Mouse (Mus musculus) gastrocnemius, postnatal 14 days (tissue): Measurements from ENCODE around the gene Psma7. TPM values are rescaled to one million over a fixed set of nuclear protein-coding genes. Genes with fewer than 3 reads are reported as not detected.

Experiments
- DNase-seq: peaks from one replicate; pipeline ENCODE4 v3.0.0; 2021; ENCODE audit warnings: mixed read lengths
- intact Hi-C: fragments of 180-260 bp; cut with DNase I; formaldehyde crosslinking; loops from one replicate; pipeline ENCODE4 v1.15.1; 2025; ENCODE audit warnings: low total_unique reads
- total RNA-seq, 2 experiments: library from RNA; stranded (reverse); gene quantifications; 2 replicates each; pipeline ENCODE4 v1.2.3; 2021

Gene Psma7
- total RNA-seq, 2 experiments from 2014 or later = 130 to 143 TPM

DNA sequence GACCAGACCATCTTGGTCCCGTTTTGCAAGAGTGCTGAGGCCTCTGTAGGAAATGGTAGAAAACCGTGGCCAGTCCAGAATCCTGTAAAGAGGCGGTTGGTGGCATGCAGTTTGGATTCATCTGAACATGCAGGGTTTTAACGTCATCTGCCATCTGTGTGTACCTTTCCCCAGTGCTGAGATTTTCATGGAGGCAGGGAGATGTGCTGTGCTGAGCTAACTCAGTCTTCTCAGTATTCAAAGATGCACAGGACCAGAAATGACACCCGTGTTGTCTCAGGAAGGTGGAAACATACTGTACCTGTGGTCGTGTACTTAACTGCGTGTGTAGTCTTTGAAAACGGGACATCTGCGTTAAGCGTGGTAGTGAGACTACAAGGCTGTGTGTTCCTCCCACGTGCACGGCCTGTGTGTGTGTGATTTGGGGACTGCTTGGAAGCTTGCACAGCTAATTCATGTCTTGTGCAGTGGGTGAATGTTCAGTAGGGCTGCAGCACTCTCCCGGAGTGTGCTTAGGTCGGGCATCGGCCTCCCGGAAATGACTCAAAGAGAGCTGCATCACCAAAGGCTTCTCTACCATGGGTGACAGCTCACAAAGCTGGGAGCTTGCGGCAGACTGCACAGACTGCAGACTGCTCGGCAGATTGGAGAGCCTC is 5.9 kb upstream of the Psma7 start:
- no peak for DNase-seq
- intact Hi-C loops = no loop called here

DNA sequence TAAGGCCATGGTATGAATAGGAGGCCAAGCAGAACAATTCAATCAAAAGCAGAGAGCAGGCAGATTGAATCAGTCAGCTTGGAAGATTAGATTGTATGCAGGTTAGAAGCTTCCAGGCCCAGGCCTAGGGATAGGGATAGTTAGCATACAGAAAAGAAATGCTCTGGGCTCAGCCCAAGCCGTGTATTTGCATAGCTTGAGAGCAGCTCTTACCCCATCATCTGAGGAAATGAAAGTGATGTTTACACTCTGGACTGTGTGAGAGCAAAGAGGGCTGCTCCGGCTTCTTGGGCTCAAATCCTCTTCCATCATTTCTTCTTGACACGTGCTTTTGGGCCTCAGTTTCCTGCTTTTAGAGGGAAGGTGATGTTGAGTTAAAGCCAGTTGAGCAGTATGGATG is 5.3 kb upstream of the Psma7 start:
- intact Hi-C loops = no loop called here
- no peak for DNase-seq

DNA sequence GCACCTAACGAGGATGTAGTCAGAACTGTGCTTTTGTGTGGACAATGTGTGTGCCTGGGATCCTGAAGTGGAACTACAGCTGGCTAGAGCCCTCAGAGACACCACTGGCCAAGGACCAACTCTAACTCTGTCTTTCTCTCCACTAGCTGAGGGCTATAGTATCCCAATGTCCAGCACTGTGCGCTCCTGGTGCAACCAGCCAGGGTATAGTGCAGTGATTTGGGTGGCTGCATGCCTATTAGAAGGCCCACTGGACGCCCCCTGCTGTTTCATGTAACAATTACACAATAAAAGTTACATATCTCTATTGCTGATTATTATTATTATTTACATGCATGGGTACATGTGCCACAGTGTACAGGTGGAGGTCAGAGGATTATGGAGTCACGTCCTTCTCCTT is 3.0 kb upstream of the Psma7 start:
- no peak for DNase-seq
- intact Hi-C loops = no loop called here

DNA sequence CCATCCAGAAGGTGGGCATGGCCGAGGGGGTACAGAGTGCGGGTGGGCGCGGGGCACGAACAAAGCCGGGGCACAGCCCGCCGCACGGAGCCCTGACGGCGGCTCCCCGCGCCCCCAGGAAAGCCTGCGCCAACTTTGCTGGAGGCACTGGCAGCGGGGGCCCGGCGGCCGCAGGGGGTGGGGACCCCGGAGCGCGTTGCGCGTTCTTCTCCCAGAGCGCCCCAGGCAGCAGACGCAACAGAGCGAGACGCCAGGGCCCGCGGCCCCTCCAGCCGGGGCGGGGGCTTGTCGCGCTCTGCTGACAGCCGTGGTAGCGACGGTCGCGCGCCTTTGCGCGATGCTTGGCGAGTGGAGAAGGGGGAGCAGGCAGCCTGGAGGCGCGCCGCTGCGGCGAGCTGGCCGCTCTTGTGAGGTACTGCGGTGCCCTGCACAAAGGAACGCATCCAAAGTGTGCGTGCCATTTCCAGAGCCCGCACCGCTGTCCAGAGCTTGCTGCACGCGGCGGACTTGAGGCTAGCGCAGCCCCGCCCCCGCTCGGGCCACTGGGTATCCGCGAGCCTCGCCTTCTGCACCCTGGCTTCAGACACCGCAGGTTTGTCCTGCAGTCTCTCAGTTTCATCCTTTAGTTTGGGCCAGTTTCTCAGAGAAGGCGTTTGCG is 754 bp upstream of the Psma7 start:
- intact Hi-C loops = no loop called here
- DNase-seq = peak; percentile 59

DNA sequence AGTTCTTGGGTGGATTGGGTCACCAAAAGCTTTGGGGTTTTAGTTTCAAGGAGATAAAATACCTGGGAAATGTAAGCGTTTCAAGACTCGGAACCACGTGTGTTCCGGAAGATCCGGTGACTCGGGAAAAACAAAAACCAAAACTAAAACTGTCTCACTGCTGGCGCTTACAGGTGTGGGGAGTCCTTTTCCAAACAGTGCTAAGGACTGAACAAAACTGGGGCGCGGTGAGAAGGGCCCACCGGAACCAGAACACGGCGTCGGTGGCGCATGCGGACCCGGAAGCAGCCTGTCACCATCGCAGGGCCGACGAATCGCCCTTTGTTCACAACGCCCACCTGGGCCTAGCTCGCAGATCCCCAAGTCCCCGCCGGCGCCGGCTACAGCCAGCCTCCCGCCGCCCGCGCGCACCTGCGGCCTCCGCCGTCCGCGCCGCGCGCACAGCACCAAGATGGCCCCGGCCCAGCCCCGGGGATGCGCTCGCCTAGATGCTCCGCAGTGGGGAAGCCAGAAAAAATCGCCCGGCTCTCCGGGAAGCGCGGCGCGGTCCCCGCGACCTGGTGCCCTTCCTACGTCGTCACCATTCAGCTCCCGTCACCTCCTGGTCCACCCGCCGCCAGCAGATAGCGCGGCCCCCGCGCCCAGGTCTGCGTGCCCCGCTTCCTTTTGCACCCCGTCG is 517 bp downstream of the Psma7 start:
- peak; percentile 41 for DNase-seq

DNA sequence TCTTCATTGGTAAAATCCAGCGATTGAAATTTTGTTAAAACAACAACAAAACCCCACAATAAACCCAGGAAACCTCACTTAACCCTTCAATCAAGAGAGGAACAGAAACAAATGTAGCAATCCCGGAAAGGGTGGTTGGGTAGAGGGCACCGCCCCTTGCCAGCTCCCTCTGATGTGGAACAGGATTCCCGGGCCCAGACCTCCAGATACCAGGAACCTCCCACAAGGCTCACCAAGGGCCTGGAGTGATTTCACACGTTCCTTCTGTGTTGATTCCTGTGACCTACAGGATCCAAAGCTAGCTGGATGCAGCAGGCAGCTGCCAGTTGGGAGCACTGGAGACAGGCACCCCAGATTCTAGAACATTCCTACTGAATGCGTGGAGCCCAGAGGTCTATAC is 1.8 kb downstream of the Psma7 start:
- intact Hi-C loops = no loop called here
- DNase-seq = no peak

More for the DNA sequence above, 517 bp downstream of the Psma7 start:
- intact Hi-C loops = no loop called here

DNA sequence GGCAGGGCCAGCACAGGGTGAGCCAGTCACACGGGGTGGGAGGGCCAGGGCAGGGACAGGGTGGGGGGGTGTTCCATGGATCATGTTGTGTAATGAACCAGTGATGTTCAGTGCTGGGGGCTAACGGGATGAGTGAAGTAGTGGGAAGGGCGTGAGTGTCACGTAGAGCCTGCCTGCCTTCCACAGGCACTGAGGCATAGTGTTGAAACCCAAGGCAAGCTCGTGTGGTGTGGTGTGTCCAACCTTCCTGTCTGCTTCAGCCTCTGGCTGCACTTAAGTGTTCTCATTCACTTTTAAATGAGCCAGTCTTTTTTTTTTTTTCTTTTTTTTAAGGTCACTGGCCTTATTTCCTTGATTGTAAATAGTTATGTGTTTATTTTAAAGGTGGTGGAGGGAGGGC is 7.5 kb downstream of the Psma7 start:
- DNase-seq = no peak
- intact Hi-C loops = no loop called here

DNA sequence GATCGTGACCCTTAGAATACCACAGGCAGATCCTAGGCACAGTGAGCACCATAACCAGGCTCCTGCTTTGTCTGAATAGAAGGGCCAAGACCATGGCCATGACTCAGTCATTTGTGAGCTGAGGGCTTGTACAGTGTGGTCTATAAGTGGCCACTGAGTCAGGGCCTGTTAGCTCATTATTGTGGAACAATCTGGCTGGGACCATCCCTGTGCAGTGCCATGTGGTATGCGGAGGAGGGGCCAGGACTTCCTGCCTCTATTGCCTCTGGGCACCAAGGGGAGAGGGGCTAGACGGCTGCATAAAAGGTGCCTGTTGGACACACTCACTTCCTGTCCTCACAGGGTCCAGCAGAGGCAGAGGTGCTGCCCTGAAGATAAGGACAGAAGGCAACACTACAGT is 8.3 kb downstream of the Psma7 start:
- no peak for DNase-seq
- intact Hi-C loops = no loop called here

DNA sequence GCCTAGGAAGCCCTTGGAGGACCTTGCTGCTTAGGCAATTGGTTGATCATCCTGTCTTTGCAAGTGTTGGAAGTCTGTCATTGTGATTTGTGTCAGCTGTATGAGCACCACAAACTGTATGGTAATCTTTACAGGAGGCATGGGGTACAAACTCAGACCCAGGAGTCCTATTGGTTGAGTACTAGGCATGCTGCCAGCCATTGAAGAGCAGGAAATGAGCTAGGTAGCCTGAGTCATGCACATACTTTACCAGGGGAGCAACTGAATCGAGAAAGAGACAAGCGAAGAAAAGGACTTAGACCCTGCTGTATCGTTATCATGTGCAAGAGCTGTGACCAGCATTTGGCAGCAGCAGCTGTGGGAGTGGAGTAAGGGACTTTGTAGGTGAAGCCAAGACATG is 9.3 kb downstream of the Psma7 start:
- intact Hi-C loops = no loop called here

DNA sequence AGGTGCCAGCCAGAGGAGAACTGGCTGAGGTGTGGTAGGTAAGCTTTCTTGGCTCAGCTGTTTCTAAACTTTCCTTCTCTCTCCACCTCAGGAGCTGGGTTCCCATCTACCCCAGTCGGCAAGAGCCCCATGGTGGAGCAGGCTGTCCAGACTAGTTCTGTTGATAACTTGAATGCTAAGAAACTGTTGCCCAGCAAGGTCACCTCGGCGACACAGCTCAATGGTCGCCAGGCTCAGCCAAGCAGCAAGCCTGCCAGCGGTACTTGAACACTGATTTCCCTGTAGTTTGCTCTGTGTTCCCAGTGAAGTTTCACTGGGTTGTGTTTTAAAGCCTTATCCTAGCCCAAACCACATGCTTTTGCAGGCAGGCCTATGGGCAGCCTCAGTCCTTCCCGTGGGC is 11.0 kb downstream of the Psma7 start:
- intact Hi-C loops = no loop called here
- DNase-seq = no peak

More for the DNA sequence above, 9.3 kb downstream of the Psma7 start:
- DNase-seq = no peak

DNA sequence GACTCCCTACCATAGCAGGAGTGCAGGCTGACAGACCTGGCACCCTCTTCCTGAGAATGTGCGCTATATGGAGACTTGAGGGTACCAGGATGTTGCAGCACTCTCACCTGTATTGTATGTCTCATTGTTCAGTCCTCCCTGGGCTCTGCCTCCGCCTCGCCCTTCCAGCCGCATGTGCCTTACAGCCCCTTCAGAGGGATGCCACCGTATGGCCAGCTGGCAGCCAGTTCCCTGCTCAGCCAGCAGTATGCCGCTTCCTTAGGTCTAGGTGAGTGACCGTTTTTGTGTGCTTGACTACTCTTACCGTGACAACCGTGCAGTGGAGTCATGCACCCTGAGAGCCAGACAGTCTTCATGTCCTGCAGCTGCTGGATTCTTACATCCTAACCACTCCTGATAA is 14.5 kb downstream of the Psma7 start:
- DNase-seq = no peak
- intact Hi-C loops = no loop called here

DNA sequence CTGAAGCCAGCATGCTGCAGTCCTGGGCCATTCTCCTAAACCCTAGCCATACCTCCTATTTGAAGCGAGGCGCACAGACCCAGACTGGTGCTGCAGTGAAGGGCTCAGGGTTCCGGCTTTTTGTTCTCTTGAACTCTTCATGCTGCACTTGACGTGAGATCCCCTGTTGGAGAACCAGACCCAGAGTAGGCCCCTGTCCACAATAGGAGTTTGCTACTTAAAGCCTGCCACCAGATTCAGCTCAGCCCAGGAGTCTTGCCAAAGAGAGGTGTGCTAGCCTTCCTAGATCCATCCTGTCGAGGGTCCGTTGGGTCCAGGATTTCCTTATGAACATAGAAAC is 16.4 kb downstream of the Psma7 start:
- intact Hi-C loops = no loop called here
- no peak for DNase-seq

DNA sequence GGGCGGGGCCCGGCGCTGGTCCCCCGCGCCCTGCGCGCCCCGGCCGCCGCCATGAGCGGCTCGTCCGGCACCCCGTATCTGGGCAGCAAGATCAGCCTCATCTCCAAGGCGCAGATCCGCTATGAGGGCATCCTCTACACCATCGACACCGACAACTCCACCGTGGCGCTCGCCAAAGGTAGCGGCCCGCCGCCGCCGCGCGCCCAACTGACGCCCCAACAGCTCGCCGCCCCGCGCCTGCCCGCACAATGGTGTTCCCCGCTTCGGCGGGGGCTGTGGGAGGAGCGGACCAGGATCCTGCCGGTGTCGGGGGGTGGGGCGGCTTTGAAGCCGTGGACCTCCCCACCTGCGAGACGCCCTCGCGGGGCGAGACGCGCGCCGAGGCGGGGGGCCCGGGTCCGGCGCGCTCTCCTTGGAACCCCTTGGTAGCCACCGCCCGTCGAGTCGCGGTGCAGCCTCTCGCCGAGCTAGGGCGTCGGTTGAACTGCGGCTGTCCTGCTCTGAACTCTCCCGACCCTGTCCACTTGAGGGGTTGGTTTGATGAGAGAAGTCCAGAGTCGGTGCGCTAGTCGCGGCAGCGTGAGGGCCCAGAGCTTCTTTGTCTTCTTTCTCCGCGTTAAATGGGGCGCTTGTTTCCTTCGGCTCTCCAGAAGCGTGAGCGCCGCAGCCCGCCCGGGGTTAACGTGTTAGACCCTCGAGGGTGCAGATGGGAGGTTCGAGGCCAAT is 16.9 kb downstream of the Psma7 start:
- DNase-seq = peak; percentile 54
- intact Hi-C loops = no loop called here

DNA sequence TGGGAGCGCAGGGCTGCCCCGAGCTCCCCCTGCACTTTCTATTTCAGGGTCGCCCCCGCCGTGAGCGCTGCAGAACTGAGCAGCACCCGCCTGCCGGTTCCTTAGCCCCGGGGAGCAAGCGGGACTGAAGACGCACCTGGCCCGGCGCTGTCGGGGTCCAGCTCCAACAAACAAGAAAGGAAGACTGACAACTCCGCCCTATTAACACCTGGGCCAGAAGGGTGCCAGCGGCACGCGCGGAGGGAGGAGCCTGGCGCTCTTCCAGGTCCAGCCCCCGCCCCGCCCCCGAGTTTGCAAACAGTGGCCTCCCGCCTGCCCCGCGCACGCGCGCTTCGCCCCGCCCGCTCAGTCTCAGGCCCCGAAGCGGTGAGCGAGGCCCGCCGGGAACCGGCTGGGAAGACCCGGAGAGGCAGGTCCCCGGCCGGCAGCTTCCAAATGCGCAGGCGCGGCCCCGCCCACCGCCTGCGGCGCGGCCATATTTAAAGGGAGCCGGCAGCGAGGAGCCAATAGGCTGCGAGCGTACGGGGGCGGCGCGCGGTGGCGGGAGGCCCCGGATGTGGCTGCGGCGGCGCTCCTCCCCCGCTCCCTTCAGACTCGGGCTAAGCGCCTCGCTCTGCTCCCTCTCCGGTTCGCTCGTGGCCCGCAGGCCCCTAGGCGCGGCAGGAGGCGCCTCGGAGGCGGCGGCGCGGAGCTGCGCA is 17.7 kb downstream of the Psma7 start, which contains the start of gene Lsm14b:
Lsm14b (plus strand) TSS at position 587 of the 698 bp plus-strand sequence.
- intact Hi-C loops = loop anchor here (5.0 kb wide), 1 partner anchor 42 kb away; no protein-coding TSS in a partner anchor
- DNase-seq = peak; percentile 98

DNA sequence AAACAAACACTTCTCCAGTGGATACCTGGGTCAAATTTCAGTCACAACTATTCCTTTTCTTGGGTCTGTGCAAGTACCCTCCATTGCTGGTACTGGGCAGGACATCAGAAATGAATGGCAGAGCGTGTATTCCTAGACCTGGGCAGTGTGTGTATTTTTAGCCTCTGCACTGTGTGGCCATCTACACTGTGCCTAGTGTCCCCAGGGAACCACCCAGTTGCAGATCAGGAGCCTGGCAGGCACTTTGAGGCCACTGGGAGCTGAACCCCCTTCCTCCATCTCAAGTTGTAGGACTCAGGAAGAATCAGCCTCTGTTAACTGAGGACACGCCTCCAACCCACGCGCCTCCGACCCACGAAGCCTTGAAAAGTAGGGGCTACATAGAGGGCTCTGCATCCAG is 19.5 kb downstream of the Psma7 start:
- intact Hi-C loops = loop anchor here (5.0 kb wide), 1 partner anchor 40 kb away; no protein-coding TSS in a partner anchor
- DNase-seq = no peak

DNA sequence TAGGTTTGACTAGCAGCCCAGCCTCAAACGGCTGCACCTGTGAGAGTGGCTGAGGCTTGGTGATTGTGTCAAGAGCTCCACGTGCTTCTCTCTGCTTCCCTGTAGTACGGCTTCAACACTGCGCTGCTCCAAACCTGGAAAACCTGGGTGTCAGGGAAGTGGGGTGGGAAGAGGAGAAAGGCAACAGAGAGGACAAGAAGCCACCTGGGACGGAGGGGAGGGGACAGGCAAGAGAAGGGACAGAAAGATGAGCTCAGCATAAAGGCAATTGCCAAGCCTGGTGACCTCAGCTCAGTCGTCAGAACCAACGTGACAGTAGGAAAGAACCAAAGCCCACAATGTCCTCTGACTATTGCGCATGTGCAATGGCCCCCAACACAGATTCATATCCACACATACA is 21.3 kb downstream of the Psma7 start:
- DNase-seq = no peak
- intact Hi-C loops = loop anchor here (5.0 kb wide), 1 partner anchor 39 kb away; no protein-coding TSS in a partner anchor

DNA sequence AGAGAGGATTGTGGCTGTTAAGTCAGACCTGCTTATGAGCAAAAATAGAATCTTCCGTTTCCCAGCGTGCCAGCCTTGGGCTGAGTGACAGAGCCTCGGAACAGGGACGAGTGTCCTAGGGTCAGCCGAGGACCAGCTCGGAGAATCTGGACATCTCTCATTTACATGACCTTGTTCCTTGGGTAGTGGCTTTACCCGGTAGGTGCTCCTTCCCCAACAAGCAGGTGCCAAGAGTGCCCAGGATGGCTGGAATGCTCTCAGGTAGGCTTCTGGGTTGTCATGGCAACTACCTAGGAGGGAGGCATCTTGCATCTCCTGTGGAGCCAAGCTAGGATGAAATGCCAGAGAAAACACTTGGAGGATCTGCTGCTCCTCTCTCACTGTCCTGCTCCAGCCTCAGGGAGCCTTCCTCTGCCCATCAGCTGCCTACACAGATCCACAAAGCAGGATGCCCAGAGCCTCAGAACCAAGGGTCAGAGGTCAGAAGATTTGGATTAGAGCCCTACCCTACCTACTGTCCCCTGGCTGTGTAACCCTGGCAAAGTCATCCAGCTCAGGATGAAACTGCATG is 22.1 kb downstream of the Psma7 start:
- no peak for DNase-seq
- intact Hi-C loops = loop anchor here (5.0 kb wide), 1 partner anchor 38 kb away; no protein-coding TSS in a partner anchor

DNA sequence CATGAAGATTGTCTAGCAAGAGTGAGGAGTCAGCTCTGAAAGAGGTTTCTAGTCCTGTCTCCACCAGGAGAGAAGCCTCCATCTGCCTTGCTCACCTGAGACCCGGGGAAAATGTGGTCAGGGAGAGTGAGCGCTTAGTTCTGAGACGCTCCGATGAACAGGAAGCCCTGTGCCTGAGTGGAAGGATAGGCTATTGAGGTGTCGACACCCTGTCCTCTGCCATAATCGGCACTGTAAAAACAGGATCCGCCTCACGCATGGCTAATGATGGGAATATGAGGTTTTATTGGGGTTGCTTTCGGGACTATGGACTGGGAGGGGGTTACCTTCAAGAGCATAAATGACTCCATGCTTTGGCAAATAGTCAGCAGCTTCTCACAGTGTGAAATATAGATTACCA is 23.7 kb downstream of the Psma7 start:
- intact Hi-C loops = no loop called here
- DNase-seq = no peak

DNA sequence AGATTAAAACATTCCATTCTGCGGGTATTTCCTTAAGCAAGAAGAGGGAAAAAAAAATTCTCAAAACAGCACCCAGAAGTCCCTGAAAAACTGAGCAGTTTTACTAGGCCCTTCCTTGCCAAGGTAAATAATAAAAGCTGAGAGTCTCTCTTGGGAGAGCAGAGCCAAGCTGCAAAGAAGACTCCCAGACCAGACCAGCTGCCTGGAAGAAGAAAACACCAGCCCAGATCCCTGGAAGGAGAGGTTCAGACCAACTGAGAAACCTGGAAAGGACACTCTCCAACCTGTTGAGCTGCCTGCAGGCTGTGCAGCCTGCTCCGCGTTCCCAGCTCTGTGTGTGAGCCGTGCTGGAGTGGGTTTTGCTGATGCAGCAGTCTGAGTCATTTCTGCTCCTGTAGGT is 24.6 kb downstream of the Psma7 start:
- DNase-seq = no peak
- intact Hi-C loops = no loop called here
